ENCODE assay signal across 8 mouse cellular contexts in the genomic region with DNA sequence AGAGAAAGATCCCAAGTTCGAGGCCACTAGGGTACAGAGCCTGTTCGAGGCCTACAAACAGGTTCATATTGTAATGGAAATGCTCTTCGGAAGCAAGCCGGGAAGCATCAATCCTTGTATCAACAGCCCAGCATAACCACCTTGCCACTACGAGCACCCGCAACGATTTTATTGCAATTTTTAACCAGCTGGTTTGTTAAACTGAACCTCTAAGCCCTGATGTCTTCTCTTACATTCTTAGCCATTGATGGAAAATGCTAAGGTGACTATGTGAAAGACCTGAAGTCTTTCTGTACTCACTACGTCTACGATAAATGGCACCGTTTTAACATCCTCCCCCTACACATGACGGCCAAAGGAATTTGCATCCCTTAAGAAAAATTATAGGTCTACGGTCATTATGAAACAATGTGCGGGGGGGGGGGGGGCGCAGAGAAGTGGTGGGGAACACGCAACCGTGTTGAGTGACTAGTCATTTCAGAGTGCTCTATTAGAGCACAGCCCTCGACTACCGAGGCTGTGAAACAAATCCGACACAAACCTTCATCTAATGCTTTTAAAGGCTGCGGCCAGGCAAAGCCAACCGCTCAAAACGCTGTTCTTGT. TPM values are rescaled to one million over a fixed set of nuclear protein-coding genes. Genes with fewer than 3 reads are reported as not detected.
DNase-seq lines count a peak whose midpoint lies in the region; ATAC-seq and TF ChIP-seq lines count a peak whose summit lies in the region.

No protein-coding gene starts in this region.

- peak overlapping the region; percentile 97 for H3K27ac ChIP-seq in embryonic facial prominence, embryonic 13.5 days
- H3K27ac ChIP-seq in limb, embryonic 12.5 days = peak overlapping the region; percentile 96
- peak overlapping the region; percentile 70; the same call in 1 of the 2 replicates for H3K27ac ChIP-seq in small intestine, adult 2 months (ENCODE audit: insufficient read depth, low read depth, low read length)

- H3K9me3 ChIP-seq in megakaryocyte, embryonic 14.5 days = no peaks in the 10 kb centered on the region
- no peaks in the 10 kb centered on the region for H3K9me3 ChIP-seq in embryonic facial prominence, embryonic 13.5 days
- no peaks in the 10 kb centered on the region for H3K9me3 ChIP-seq in limb, embryonic 12.5 days

- TF ChIP-seq CTCF in small intestine, adult 2 months (IDR thresholded peaks at IDR 0.05; ENCODE audit: extremely low read depth, insufficient read length, insufficient replicate concordance, low read depth, low read length) = no peak

- TF ChIP-seq POLR2A in small intestine, adult 2 months (IDR thresholded peaks at IDR 0.05; ENCODE audit: low read depth, low read length) = no peak

- H3K27me3 ChIP-seq in megakaryocyte, embryonic 14.5 days (replicated peaks) = no peaks in the 10 kb centered on the region
- H3K27me3 ChIP-seq in embryonic facial prominence, embryonic 13.5 days = no peaks in the 10 kb centered on the region
- H3K27me3 ChIP-seq in limb, embryonic 12.5 days = no peaks in the 10 kb centered on the region
- H3K27me3 ChIP-seq in small intestine, adult 2 months (ENCODE audit: control insufficient read depth, insufficient read depth, low read length) = no peaks in the 10 kb centered on the region

- peaks cover 38% of the 10 kb centered on the region for H3K36me3 ChIP-seq in megakaryocyte, embryonic 14.5 days (replicated peaks; ENCODE audit: low read length)
- no peaks in the 10 kb centered on the region for H3K36me3 ChIP-seq in embryonic facial prominence, embryonic 13.5 days
- H3K36me3 ChIP-seq in limb, embryonic 12.5 days = peaks cover 5% of the 10 kb centered on the region; the same call in 1 of the 2 replicates
- H3K36me3 ChIP-seq in small intestine, adult 2 months (ENCODE audit: control insufficient read depth, insufficient read depth, low read length) = no peaks in the 10 kb centered on the region

- WGBS in embryonic facial prominence, embryonic 13.5 days = 5% methylated on average over 22 of the region's 22 CpGs
- 8% methylated on average over 22 of the region's 22 CpGs for WGBS in limb, embryonic 12.5 days
- WGBS in small intestine, adult 2 months = 12% methylated on average over 22 of the region's 22 CpGs

- ATAC-seq in megakaryocyte, adult 5-6 weeks (ENCODE audit: poor library complexity, severe bottlenecking) = no peak
- no peak for ATAC-seq in embryonic facial prominence, embryonic 13.5 days (ENCODE audit: insufficient number of reproducible peaks, insufficient read depth, low FRiP score, low TSS enrichment, low read depth)
- ATAC-seq in limb, embryonic 12.5 days (ENCODE audit: insufficient number of reproducible peaks, insufficient read depth, low FRiP score, low TSS enrichment, low read depth) = no peak

- H3K4me1 ChIP-seq in megakaryocyte, embryonic 14.5 days = peaks cover 72% of the 10 kb centered on the region
- peaks cover 33% of the 10 kb centered on the region for H3K4me1 ChIP-seq in embryonic facial prominence, embryonic 13.5 days
- peaks cover 38% of the 10 kb centered on the region for H3K4me1 ChIP-seq in limb, embryonic 12.5 days (replicated peaks)
- H3K4me1 ChIP-seq in small intestine, adult 2 months (ENCODE audit: control insufficient read depth, insufficient read depth, insufficient read length, low read length) = 0 out of 2 replicates have a peak, but pooled peaks cover 2% of the 10 kb centered on the region

- no peak for DNase-seq in thymus, postnatal 36 days
- no peak for DNase-seq in layer of hippocampus, adult 11-12 months (ENCODE audit: low spot score)
- no peak for DNase-seq in gastrocnemius, postnatal 10 days

- peak overlapping the region; percentile 63 for H3K4me2 ChIP-seq in embryonic facial prominence, embryonic 13.5 days
- H3K4me2 ChIP-seq in limb, embryonic 12.5 days = peak overlapping the region; percentile 73

- H3K9ac ChIP-seq in embryonic facial prominence, embryonic 13.5 days = peak overlapping the region; percentile 92
- H3K9ac ChIP-seq in limb, embryonic 12.5 days (replicated peaks) = peak overlapping the region; percentile 86

- H3K4me3 ChIP-seq in megakaryocyte, embryonic 14.5 days (replicated peaks) = peak overlapping the region; percentile 94
- H3K4me3 ChIP-seq in embryonic facial prominence, embryonic 13.5 days = peak overlapping the region; percentile 78
- peak overlapping the region; percentile 75 for H3K4me3 ChIP-seq in limb, embryonic 12.5 days (replicated peaks)
- peak overlapping the region; percentile 99 for H3K4me3 ChIP-seq in small intestine, adult 2 months (ENCODE audit: low read depth, low read length)

RNA-seq across cellular contexts. Expression of gene Ina, which starts 53.3 kb away (rescaled TPM):
- 0.13 TPM in 1 of 2 replicates, not detected in the other for polyA plus RNA-seq in megakaryocyte, embryonic 14.5 days (2012; ENCODE audit: insufficient read depth, low replicate concordance)
- not detected in 2 replicates for total RNA-seq in megakaryocyte, adult 5-6 weeks (2015)
- total RNA-seq in megakaryocyte, adult 5-6 weeks (2017) = not detected in 2 replicates
- polyA plus RNA-seq in embryonic facial prominence, embryonic 13.5 days (2015; fragmentation: Nextera tagmentation; extraction: Ambion mirVana) = 8.4 TPM in 2 replicates
- polyA plus RNA-seq in limb, embryonic 12.5 days (2016; fragmentation: Nextera tagmentation; extraction: Ambion mirVana) = 0.40 and 2.2 TPM in 2 replicates
- polyA plus RNA-seq in small intestine, adult 2 months (2012; rRNA removed) = 0.39 and 0.53 TPM in 2 replicates
- total RNA-seq in gastrocnemius, postnatal 10 days (2021) = under 1 TPM; 0.38 to 0.40 TPM

RNA-seq across cellular contexts. Expression of gene Nt5c2, which starts 53.8 kb away (rescaled TPM):
- 2.1 and 11.7 TPM in 2 replicates for polyA plus RNA-seq in megakaryocyte, embryonic 14.5 days (2012; ENCODE audit: insufficient read depth, low replicate concordance)
- 32.5 and 36.1 TPM in 2 replicates for total RNA-seq in megakaryocyte, adult 5-6 weeks (2015)
- 42.1 and 43.6 TPM in 2 replicates for total RNA-seq in megakaryocyte, adult 5-6 weeks (2017)
- polyA plus RNA-seq in embryonic facial prominence, embryonic 13.5 days (2015; fragmentation: Nextera tagmentation; extraction: Ambion mirVana) = 69.1 and 77.3 TPM in 2 replicates
- 85.4 and 85.7 TPM in 2 replicates for polyA plus RNA-seq in limb, embryonic 12.5 days (2016; fragmentation: Nextera tagmentation; extraction: Ambion mirVana)
- 4.4 and 6.1 TPM in 2 replicates for polyA plus RNA-seq in small intestine, adult 2 months (2012; rRNA removed)
- 10 to 100 TPM; 33.4 to 34.7 TPM for total RNA-seq in gastrocnemius, postnatal 10 days (2021)
